Mouse (Mus musculus): ENCODE results near the gene Med26.

GRCm38 (mm10) chr8:72588865-72589264, 40.8 kb upstream of the Med26 start:
- TF ChIP-seq ZC3H11A (IDR thresholded peaks at IDR 0.05; ENCODE audit: borderline replicate concordance, low read depth, low read length) (no peak), ZNF384 (IDR thresholded peaks at IDR 0.05; ENCODE audit: low read depth, low read length) (no peak)
